Mouse (Mus musculus): ENCODE measurements at regions not wholly inside any gene's neighbourhood (a gene's known extent, or its start where the extent isn't known, plus 50 kb on each side); places are given as distances from the start of the nearest gene placed in this dataset.
A peak's percentile ranks its signal among the peaks of the same experiment; 100 is the strongest.

DNA sequence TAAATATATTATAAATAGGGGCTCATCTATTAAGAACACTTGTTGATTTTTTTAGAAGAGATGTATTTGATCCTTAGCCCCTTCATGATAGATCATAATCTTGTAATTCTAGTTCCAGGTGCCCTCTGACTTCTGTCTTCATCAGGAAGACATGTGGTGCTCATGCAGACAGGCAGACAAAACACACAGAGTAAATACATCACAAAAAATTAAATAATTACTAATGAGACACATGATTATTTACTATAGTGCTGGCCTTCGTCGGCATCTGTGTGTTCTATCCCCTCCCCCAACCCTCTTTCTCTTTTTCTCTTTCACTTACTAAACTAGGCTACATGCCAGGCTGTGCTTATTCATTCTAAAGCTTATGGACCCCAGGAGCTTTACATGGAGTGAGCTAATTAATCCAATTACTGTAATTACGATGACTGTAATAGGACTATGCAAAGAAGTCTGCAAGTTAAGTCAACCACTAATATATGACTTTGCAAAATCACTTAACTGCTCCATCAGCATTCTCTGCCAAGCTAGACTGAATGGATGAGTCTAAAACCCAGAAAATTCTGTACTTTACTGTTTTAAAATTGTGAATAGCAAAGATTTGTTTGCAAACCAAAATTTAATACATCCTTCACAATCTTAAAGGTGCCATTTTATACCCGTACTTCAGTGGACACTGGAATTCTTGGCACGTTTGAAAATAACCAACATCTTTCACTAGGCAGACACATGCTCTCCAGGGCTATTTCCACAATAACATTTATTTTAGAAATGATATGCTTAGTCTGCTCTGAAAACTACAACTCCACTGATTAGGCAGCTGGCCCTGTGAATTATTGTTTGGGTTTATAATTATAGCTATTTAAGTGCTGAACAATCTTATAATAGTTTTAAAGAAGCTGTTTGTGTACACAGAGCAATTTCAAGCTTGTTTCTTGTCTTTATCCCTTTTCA lies 659.9 kb downstream of the Slc22a22 start:
- Histone ChIP-seq H3K36me3 (ENCODE audit: control insufficient read depth, insufficient read depth, low read length) (no peaks in the 10 kb centered on the region), H3K4me3 (ENCODE audit: insufficient read depth, low read depth, low read length) (no peak overlapping the region), H3K79me2 (ENCODE audit: control insufficient read depth, insufficient read depth, low read length) (no peaks in the 10 kb centered on the region), H3K9ac (ENCODE audit: low read depth, low read length) (no peak overlapping the region), H3K27ac (replicated peaks; ENCODE audit: insufficient read depth, low read depth, low read length) (no peak overlapping the region), H3K27me3 (ENCODE audit: control insufficient read depth, insufficient read depth, low read length) (no peaks in the 10 kb centered on the region), H3K4me1 (ENCODE audit: control insufficient read depth, insufficient read depth, low read length) (no peaks in the 10 kb centered on the region)
- no peak for DNase-seq (ENCODE audit: extremely low read depth, low read depth, low spot score)
- TF ChIP-seq CTCF (IDR thresholded peaks at IDR 0.05; ENCODE audit: low read depth, low read length) (no peak), POLR2A (IDR thresholded peaks at IDR 0.05; ENCODE audit: extremely low read depth, insufficient read depth, low read length) (no peak)
- 67% methylated on average over 5 of the region's 5 CpGs for WGBS

DNA sequence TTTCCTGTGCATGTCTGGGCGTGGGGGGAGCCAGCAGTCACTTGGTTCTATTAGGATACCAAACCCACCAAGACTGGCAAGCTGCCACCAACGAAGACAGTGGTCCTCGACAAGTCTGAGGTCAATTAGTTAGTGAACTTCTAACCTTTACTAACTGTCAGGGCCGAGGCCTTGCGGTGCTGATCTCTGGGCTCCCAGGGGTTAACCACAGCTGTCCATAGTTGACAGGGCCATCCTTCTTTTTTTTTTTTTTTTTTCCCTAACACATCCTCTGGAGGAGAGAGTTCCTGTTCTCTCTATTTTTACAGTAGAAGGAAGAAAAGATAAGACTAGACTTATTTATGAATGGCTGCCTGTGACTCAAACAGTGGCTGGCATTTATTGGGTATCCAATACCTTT lies 663.5 kb downstream of the Slc22a22 start:
- 54% methylated on average over 5 of the region's 5 CpGs for WGBS
- no peaks in the 10 kb centered on the region for H3K36me3 ChIP-seq (ENCODE audit: control insufficient read depth, insufficient read depth, low read length)
- H3K79me2 ChIP-seq (ENCODE audit: control insufficient read depth, insufficient read depth, low read length) = no peaks in the 10 kb centered on the region
- TF ChIP-seq CTCF (IDR thresholded peaks at IDR 0.05; ENCODE audit: low read depth, low read length) (no peak), POLR2A (IDR thresholded peaks at IDR 0.05; ENCODE audit: extremely low read depth, insufficient read depth, low read length) (no peak)
- DNase-seq (ENCODE audit: extremely low read depth, low read depth, low spot score) = no peak
- H3K27ac ChIP-seq (replicated peaks; ENCODE audit: insufficient read depth, low read depth, low read length) = no peak overlapping the region
- H3K9ac ChIP-seq (ENCODE audit: low read depth, low read length) = no peak overlapping the region
- no peak overlapping the region for H3K4me3 ChIP-seq (ENCODE audit: insufficient read depth, low read depth, low read length)
- H3K4me1 ChIP-seq (ENCODE audit: control insufficient read depth, insufficient read depth, low read length) = no peaks in the 10 kb centered on the region; the same call in 1 of the 2 replicates
- H3K27me3 ChIP-seq (ENCODE audit: control insufficient read depth, insufficient read depth, low read length) = no peaks in the 10 kb centered on the region

DNA sequence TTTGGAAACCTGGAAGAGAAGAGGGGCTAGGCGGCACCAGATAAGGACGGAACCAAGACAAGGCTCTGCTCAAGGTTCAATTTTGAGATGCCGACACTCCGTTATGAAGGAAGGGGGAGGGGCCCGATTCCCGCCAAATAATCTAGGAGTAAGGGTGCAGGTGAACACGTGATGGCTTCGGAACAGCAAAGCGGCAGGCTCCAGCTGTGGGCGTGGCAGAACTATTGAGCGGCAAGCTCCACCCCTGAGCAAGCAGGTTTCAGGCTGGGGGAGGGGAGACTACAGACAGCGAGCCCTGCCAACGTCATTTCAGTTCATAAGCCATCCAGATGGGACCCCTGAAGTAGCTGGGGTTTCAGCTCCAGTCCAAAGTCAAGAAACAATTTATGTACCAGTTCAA lies 667.3 kb downstream of the Slc22a22 start:
- H3K27me3 ChIP-seq (ENCODE audit: control insufficient read depth, insufficient read depth, low read length) = no peaks in the 10 kb centered on the region
- no peaks in the 10 kb centered on the region; the same call in 1 of the 2 replicates for H3K4me1 ChIP-seq (ENCODE audit: control insufficient read depth, insufficient read depth, low read length)
- WGBS = 37% methylated on average over 13 of the region's 13 CpGs
- peak; percentile 28 for DNase-seq (ENCODE audit: extremely low read depth, low read depth, low spot score)
- no peaks in the 10 kb centered on the region for H3K79me2 ChIP-seq (ENCODE audit: control insufficient read depth, insufficient read depth, low read length)
- no peak overlapping the region for H3K27ac ChIP-seq (replicated peaks; ENCODE audit: insufficient read depth, low read depth, low read length)
- H3K36me3 ChIP-seq (ENCODE audit: control insufficient read depth, insufficient read depth, low read length) = no peaks in the 10 kb centered on the region
- H3K9ac ChIP-seq (ENCODE audit: low read depth, low read length) = no peak overlapping the region
- no peak for TF ChIP-seq POLR2A (IDR thresholded peaks at IDR 0.05; ENCODE audit: extremely low read depth, insufficient read depth, low read length)
- TF ChIP-seq CTCF (IDR thresholded peaks at IDR 0.05; ENCODE audit: low read depth, low read length) = no peak
- no peak overlapping the region for H3K4me3 ChIP-seq (ENCODE audit: insufficient read depth, low read depth, low read length)

- TF ChIP-seq POLR2A (IDR thresholded peaks at IDR 0.05; ENCODE audit: extremely low read depth, insufficient read depth, low read length) (no peak), CTCF (IDR thresholded peaks at IDR 0.05; ENCODE audit: low read depth, low read length) (no peak)
- H3K4me1 ChIP-seq (ENCODE audit: control insufficient read depth, insufficient read depth, low read length) = no peaks in the 10 kb centered on the region; the same call in 1 of the 2 replicates
- WGBS = 74% methylated on average over 5 of the region's 5 CpGs
- H3K4me3 ChIP-seq (ENCODE audit: insufficient read depth, low read depth, low read length) = no peak overlapping the region
- DNase-seq (ENCODE audit: extremely low read depth, low read depth, low spot score) = no peak
- H3K27me3 ChIP-seq (ENCODE audit: control insufficient read depth, insufficient read depth, low read length) = no peaks in the 10 kb centered on the region
- H3K9ac ChIP-seq (ENCODE audit: low read depth, low read length) = no peak overlapping the region
- no peaks in the 10 kb centered on the region for H3K36me3 ChIP-seq (ENCODE audit: control insufficient read depth, insufficient read depth, low read length)
- H3K79me2 ChIP-seq (ENCODE audit: control insufficient read depth, insufficient read depth, low read length) = no peaks in the 10 kb centered on the region
- no peak overlapping the region for H3K27ac ChIP-seq (replicated peaks; ENCODE audit: insufficient read depth, low read depth, low read length)
Observed at GRCm38 (mm10) chr15:56807611-56808010, 669.8 kb downstream of the Slc22a22 start.

- Histone ChIP-seq H3K36me3 (ENCODE audit: control insufficient read depth, insufficient read depth, low read length) (no peaks in the 10 kb centered on the region), H3K27ac (replicated peaks; ENCODE audit: insufficient read depth, low read depth, low read length) (no peak overlapping the region), H3K4me3 (ENCODE audit: insufficient read depth, low read depth, low read length) (no peak overlapping the region), H3K4me1 (ENCODE audit: control insufficient read depth, insufficient read depth, low read length) (no peaks in the 10 kb centered on the region), H3K79me2 (ENCODE audit: control insufficient read depth, insufficient read depth, low read length) (no peaks in the 10 kb centered on the region), H3K27me3 (ENCODE audit: control insufficient read depth, insufficient read depth, low read length) (no peaks in the 10 kb centered on the region), H3K9ac (ENCODE audit: low read depth, low read length) (no peak overlapping the region)
- 83% methylated on average over 2 of the region's 2 CpGs for WGBS
- DNase-seq (ENCODE audit: extremely low read depth, low read depth, low spot score) = no peak
- no peak for TF ChIP-seq POLR2A (IDR thresholded peaks at IDR 0.05; ENCODE audit: extremely low read depth, insufficient read depth, low read length)
- no peak for TF ChIP-seq CTCF (IDR thresholded peaks at IDR 0.05; ENCODE audit: low read depth, low read length)
Observed at GRCm38 (mm10) chr15:56801933-56802332, 675.5 kb downstream of the Slc22a22 start.

DNA sequence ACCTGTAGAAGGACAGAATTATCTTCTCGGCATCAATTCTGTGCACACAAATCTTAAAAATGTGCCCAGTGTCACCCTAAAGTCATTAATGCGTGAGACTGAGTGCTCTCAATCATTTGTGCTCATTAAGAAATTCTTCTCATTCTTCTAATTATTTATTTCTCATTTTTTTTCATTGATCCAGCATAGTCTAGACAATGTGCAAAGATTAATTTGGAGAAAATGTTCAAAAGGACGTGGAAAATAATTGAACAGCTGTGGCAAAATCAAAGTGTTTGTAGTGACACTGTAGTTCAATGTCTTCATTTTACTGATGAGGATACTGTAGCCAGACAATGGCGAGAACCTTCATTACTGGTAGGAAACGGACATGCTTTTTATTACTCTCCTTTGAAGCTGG lies 702.0 kb downstream of the Slc22a22 start:
- no peaks in the 10 kb centered on the region for H3K4me1 ChIP-seq (ENCODE audit: control insufficient read depth, insufficient read depth, low read length)
- H3K9ac ChIP-seq (ENCODE audit: low read depth, low read length) = no peak overlapping the region
- H3K27ac ChIP-seq (replicated peaks; ENCODE audit: insufficient read depth, low read depth, low read length) = no peak overlapping the region
- DNase-seq (ENCODE audit: extremely low read depth, low read depth, low spot score) = no peak
- no peak overlapping the region for H3K4me3 ChIP-seq (ENCODE audit: insufficient read depth, low read depth, low read length)
- no peaks in the 10 kb centered on the region for H3K36me3 ChIP-seq (ENCODE audit: control insufficient read depth, insufficient read depth, low read length)
- no peak for TF ChIP-seq POLR2A (IDR thresholded peaks at IDR 0.05; ENCODE audit: extremely low read depth, insufficient read depth, low read length)
- no peak for TF ChIP-seq CTCF (IDR thresholded peaks at IDR 0.05; ENCODE audit: low read depth, low read length)
- 78% methylated on average over 5 of the region's 5 CpGs for whole genome bisulfite sequencing
- H3K27me3 ChIP-seq (ENCODE audit: control insufficient read depth, insufficient read depth, low read length) = 0 out of 2 replicates have a peak, but pooled peaks cover 2% of the 10 kb centered on the region
- H3K79me2 ChIP-seq (ENCODE audit: control insufficient read depth, insufficient read depth, low read length) = no peaks in the 10 kb centered on the region
